Mouse (Mus musculus) megakaryocyte, embryonic 14.5 days (primary cell): ENCODE results near the gene Gm20605. TPM values are rescaled to one million over a fixed set of nuclear protein-coding genes. Genes with fewer than 3 reads are reported as not detected.
A peak's percentile ranks its signal among the peaks of the same experiment; 100 is the strongest.

Experiments used
- H3K27me3 ChIP-seq: replicated peaks from 2 replicates; pipeline ENCODE3; 2012; ENCODE audit warnings: inconsistent platforms
- H3K36me3 ChIP-seq: replicated peaks from 2 replicates; pipeline ENCODE3; 2012; ENCODE audit warnings: low read length, inconsistent platforms, mixed read lengths
- H3K4me1 ChIP-seq: 2 replicates; pipeline ENCODE4 v1.6.1; 2012; ENCODE audit warnings: inconsistent platforms
- H3K4me3 ChIP-seq: replicated peaks from 2 replicates; pipeline ENCODE3; 2012; ENCODE audit warnings: moderate library complexity, mild to moderate bottlenecking, inconsistent platforms
- H3K9me3 ChIP-seq: 2 replicates; pipeline ENCODE4 v1.6.1; 2012; ENCODE audit warnings: inconsistent platforms
- FLI1 ChIP-seq: IDR thresholded peaks from 2 replicates; pipeline ENCODE4 v1.6.1; 2012; ENCODE audit warnings: low read length, inconsistent platforms, mixed read lengths
- GATA1 ChIP-seq: IDR thresholded peaks from 3 replicates; pipeline ENCODE4 v1.6.1; 2012; ENCODE audit warnings: mixed read lengths, low read length, inconsistent platforms, borderline replicate concordance
- polyA plus RNA-seq: library from polyadenylated mRNA; stranded (reverse); fragments of >175 nt; gene quantifications from 2 replicates; pipeline ENCODE4 v1.2.3, GENCODE M21; 2012; ENCODE audit warnings: low replicate concordance; ENCODE audit not compliant: insufficient read depth

Gm20605 gene
- polyA plus RNA-seq, 1 experiment: 5.6 TPM

DNA sequence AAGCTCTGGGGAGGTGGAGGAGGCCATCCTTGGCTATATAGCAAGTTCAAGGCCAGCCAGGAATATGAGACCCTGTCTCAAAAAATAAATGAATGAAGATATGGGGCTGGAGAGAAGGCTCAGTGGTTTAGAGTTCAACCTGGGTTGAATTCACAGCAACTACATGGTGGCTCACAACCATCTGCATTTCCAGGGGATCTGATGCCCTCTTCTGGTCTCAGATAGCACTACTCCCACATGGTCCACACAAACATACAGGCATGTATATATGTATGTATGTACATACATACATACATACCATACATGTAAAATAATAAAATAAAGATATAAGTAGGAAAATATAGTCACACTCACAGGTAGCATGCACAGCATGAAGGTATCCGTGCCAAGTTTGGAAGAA, 41.3 kb downstream of the Gm20605 start:
- Histone ChIP-seq H3K27me3 (no peaks in the 10 kb centered on the region), H3K36me3 (peaks cover 72% of the 10 kb centered on the region), H3K4me3 (no peak overlapping the region), H3K4me1 (peaks cover 61% of the 10 kb centered on the region), H3K9me3 (no peaks in the 10 kb centered on the region)
- no peak for TF ChIP-seq FLI1
- no peak for TF ChIP-seq GATA1

DNA sequence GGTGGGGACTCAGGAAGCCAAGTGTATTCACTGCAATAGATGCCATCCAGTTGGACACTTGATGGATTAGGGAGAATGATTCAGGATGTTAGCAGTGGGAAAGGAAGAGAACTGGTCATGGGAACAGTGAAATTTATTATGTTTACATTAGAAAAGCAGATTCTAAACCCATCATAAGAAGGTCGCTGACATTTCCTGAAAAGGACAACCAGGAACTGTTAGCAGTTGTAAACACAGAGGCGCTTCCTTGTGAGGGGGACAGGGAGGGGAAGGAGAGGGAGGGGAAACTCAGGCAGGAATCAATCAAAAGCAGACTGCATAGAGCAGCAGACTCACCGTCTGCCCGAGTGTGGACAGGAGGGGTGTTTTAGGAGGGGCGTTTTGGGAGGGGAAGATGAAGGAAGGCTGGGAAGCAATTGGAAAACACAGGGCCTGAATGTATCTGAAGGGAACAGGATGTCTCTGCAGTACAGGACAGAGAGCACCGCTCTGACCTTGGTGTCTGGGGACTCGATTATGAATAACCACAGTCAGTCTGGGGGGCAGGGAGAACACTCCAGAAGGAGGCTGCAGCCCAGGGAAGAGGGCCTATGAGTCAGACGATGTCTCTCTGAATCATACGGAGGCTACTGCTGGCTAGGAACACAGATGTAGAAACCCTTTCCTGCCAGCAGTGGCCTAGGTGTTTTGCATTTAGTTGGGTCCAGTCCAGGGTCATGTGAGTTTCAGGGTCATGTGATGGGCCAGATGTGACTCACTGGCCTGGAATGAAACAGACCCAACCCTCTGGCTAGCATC, 42.7 kb downstream of the Gm20605 start:
- Histone ChIP-seq H3K4me1 (peaks cover 69% of the 10 kb centered on the region), H3K9me3 (no peaks in the 10 kb centered on the region), H3K27me3 (no peaks in the 10 kb centered on the region), H3K36me3 (peaks cover 67% of the 10 kb centered on the region), H3K4me3 (peak overlapping the region; percentile 87)
- TF ChIP-seq GATA1: no peak
- TF ChIP-seq FLI1: no peak

DNA sequence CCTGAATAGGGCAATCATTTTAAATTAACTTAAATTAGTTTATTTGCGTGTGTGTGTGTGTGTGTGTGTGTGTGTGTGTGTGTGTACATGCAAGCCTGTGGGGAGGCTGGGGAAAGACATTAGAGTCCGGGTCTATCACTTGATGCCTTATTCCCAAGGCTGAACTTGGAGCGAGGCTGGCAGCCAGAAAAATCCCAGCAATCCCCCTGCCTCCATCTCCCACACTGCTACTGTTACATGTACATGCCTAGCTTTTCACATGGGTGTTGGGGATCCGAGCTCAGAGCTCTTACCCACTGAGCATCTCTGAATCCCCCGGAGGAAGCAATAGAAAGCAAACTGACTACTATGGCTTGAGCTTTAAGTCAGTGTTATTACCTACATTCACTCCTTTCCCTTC, 43.4 kb downstream of the Gm20605 start:
- H3K36me3 ChIP-seq: peaks cover 66% of the 10 kb centered on the region

DNA sequence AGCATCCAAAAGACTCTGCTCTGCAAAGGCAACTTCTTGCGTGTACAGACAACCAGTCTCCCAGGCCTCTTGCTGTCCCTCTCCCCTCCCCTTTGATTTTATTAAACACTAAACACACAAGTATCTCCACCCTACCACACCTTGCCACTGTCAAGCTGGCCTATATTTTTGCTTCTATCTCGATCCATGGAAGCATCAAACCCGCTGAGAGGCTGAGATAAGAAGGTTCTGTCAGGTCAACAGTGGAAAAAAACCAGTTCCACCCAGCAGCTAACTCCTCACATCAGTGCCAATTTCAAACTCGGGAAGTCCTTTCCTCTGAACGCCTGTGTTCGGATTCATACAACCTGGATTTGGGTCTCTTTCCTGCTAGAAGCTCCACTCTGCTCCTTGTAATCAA, 44.0 kb downstream of the Gm20605 start:
- H3K4me3 ChIP-seq: no peak overlapping the region

More for the DNA sequence above, 43.4 kb downstream of the Gm20605 start:
- TF ChIP-seq FLI1 (no peak), GATA1 (no peak)
- H3K4me3 ChIP-seq: peak overlapping the region; percentile 33
- no peaks in the 10 kb centered on the region for H3K9me3 ChIP-seq
- H3K4me1 ChIP-seq: peaks cover 69% of the 10 kb centered on the region
- no peaks in the 10 kb centered on the region for H3K27me3 ChIP-seq

DNA sequence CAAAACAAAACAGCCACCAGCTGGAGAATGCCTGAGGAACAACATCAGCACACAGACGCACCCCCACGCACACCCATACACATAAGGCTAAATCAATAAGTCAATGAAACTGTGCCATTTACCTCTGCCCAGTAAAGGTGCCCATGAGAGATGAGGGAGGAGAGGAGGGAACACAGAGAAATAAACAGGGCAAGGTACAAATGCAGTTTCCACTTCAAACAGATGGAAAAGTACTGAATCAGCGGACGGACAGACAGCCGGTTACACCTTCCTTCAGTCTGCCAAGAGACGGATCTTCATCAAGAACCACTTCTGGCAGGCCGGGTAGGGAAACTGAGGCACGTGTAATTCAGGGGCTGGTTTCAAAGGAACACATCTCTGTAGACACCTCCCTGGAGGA, 45.8 kb downstream of the Gm20605 start:
- H3K36me3 ChIP-seq: peaks cover 75% of the 10 kb centered on the region
- H3K4me1 ChIP-seq: peaks cover 82% of the 10 kb centered on the region

More for the DNA sequence above, 44.0 kb downstream of the Gm20605 start:
- Histone ChIP-seq H3K9me3 (no peaks in the 10 kb centered on the region), H3K27me3 (no peaks in the 10 kb centered on the region), H3K4me1 (peaks cover 74% of the 10 kb centered on the region), H3K36me3 (peaks cover 69% of the 10 kb centered on the region)
- TF ChIP-seq GATA1 (no peak), FLI1 (no peak)

DNA sequence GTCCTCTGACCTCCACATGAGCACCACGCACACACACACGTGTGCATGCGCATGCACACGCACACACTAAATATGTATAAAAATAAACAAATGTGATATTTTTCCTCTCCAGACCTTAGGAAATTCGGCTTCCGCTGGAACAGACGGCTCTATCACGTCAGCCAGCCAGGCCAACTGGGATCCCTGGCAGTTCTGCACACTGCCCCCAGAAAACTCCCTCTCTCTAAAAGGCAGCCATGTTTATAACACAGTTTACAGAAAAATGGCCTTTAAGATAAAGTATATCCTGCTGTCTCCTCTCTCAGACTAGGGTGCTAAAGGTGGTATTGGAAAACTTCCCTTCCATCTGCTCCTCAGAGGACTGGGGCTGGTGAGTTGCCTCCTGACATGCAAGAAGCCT, 48.9 kb downstream of the Gm20605 start:
- Histone ChIP-seq H3K36me3 (peaks cover 84% of the 10 kb centered on the region), H3K9me3 (no peaks in the 10 kb centered on the region), H3K4me3 (no peak overlapping the region), H3K27me3 (no peaks in the 10 kb centered on the region), H3K4me1 (peaks cover 76% of the 10 kb centered on the region)
- TF ChIP-seq FLI1 (no peak), GATA1 (no peak)

More for the DNA sequence above, 45.8 kb downstream of the Gm20605 start:
- H3K4me3 ChIP-seq: no peak overlapping the region
- no peaks in the 10 kb centered on the region for H3K9me3 ChIP-seq
- TF ChIP-seq FLI1: no peak
- no peak for TF ChIP-seq GATA1
- H3K27me3 ChIP-seq: no peaks in the 10 kb centered on the region

DNA sequence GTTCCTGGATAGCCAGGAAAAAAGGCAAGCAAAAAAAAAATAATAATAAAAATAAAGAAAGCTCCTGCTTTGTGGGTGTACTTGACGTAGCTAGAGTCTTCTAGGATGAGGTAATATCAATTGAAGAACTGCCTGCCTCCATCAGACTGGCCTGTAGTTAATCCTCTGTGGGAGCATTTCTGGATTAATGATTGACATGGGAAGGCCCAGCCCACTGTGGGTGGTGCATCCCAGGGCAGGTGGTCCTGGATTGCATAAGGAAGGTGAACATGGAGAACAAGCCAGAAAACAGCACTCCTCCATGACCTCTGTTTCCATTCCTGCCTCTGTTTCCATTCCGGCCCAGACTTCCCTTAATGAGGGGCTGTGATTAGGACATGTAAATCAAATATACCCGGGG, 49.8 kb downstream of the Gm20605 start:
- no peak overlapping the region for H3K4me3 ChIP-seq
- H3K9me3 ChIP-seq: no peaks in the 10 kb centered on the region
- H3K27me3 ChIP-seq: no peaks in the 10 kb centered on the region
- H3K36me3 ChIP-seq: peaks cover 76% of the 10 kb centered on the region
- H3K4me1 ChIP-seq: peaks cover 76% of the 10 kb centered on the region
- TF ChIP-seq FLI1 (no peak), GATA1 (no peak)

DNA sequence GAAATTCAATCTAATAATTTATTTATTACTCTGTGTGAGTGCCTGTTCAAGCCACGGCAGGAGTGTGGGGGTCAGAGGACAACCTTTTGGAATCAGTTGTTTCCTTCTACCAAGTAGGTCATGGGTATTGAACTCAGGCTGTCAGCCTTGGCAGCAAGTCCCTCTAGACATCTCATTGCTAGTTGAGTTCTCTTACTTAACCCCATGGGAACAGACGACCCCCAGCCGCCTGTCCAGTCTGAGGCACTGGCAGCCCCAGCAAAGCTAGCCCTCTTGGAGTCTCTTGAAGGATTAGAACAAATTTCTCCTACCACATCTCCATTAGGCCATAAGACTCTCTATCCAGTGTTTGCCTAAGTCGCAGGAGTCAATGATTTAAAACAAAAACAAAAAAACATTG, 50.8 kb downstream of the Gm20605 start:
- peaks cover 67% of the 10 kb centered on the region for H3K36me3 ChIP-seq
- TF ChIP-seq GATA1: no peak
- TF ChIP-seq FLI1: no peak
- no peaks in the 10 kb centered on the region for H3K27me3 ChIP-seq
- H3K9me3 ChIP-seq: no peaks in the 10 kb centered on the region
- no peak overlapping the region for H3K4me3 ChIP-seq
- peaks cover 69% of the 10 kb centered on the region for H3K4me1 ChIP-seq

DNA sequence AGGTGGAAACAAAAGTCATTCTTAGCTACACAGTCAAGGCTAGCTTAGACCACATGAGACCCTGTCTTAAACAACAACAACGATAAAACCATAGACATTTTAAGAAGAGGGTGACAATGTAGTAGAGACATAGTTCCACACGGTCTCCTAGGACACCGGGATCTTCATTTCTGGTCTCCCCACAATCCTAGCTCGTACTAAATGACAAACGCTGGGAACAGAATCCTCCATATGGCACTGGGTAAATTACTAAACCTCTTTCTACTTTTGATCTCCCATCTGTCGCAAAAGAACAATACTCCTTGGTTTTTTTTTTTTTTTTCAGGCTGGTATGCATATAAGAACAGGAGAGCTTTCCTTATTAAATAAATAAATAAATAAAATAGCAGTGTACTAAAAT, 53.6 kb downstream of the Gm20605 start:
- peaks cover 80% of the 10 kb centered on the region for H3K4me1 ChIP-seq
- no peak for TF ChIP-seq GATA1
- no peak for TF ChIP-seq FLI1
- peak overlapping the region; percentile 54 for H3K4me3 ChIP-seq
- H3K36me3 ChIP-seq: peaks cover 46% of the 10 kb centered on the region
- H3K9me3 ChIP-seq: no peaks in the 10 kb centered on the region
- no peaks in the 10 kb centered on the region for H3K27me3 ChIP-seq
